Mouse (Mus musculus): ENCODE results near the gene Tex2.

DNA sequence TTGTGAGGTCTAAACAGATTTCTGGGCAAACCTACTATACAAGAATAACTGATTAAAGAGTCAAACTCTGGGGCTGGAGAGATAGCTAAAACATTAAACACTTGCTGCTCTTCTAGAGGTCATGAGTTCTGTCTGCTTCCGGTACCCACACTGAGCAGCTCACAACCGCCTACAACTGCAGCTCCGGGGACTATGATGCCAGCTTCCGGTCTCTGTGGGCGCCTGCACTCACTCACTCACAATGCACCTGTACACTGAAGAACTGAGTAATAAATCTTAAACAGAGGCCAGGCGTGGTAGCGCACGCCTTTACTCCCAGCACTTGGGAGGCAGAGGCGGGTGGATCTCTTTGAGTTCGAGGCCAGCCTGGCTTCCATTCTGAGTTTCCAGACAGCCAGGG, 31.9 kb downstream of the Tex2 start:
- no peak for TF ChIP-seq CTCF (conservative IDR thresholded peaks at IDR 0.05; ENCODE audit: insufficient read depth, insufficient read length, low read depth, low read length)
- TF ChIP-seq POLR2A (IDR thresholded peaks at IDR 0.05; ENCODE audit: low read depth, low read length), result no peak
